Mouse (Mus musculus): ENCODE measurements around the gene Ms4a14.
"Not testable (repeated sequence)": the region's sequence is repeated elsewhere in the genome, so short reads cannot be mapped to it uniquely, and the experiment has no call there.

The Ms4a14 gene

DNA sequence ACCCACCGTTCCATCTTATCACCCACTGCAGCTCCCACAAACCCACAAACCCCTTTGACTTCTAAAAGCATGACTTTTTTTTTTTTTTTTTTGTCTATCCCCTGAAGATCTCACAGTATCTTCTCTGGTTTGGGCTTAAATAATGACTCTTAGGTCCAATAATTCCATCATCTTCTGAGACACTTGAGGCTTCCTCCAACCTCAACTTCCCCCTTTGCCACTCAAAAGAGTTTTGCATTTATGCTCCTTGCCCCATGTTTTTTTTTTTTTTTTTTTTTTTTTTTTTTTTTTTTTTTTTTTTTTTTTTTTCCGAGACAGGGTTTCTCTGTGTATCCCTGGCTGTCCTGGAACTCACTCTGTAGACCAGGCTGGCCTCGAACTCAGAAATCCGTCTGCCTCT, 51.3 kb downstream of the Ms4a14 start:
- not testable (repeated sequence) for DNase-seq (ENCODE audit: low read depth)

DNA sequence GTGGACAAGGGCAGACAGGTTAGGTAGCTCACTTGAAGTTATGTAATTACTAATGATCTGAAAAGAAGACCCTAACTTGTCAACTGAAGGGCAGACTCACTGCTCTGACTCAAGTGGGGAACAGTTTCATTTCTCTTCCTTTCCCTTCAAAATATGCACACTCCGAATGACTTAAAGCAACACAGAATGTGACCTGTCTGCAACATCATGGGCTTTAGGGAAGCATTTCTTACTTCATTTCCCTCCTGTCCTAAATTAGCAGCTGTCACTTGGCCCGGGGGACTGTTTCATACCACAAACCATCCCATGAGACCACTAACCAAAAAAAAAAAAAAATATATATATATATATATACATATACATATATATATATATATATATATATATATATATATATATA, 52.7 kb downstream of the Ms4a14 start:
- no peak for DNase-seq (ENCODE audit: low read depth)

Measured in naive thymus-derived CD4-positive, alpha-beta T cell, adult 2 months (primary cell).